Mouse (Mus musculus): Measurements from ENCODE around the gene Leng9. TPM values are rescaled to one million over a fixed set of nuclear protein-coding genes. Genes with fewer than 3 reads are reported as not detected.

The Leng9 gene
- polyA plus RNA-seq (2015; fragmentation: Illumina TruSeq; extraction: RNeasy Lipid Tissue Mini Kit (QIAGEN cat#74804); ENCODE audit: low read depth, low replicate concordance): 6.0 TPM

GRCm38 (mm10) chr7:4150059-4150541, at the start of gene Leng9:
Leng9 (minus strand) TSS chr7:4150374.

GRCm38 (mm10) chr7:4164090-4164910, 14.1 kb upstream of the Leng9 start, which contains the start of gene Cdc42ep5:
Cdc42ep5 (minus strand) TSS chr7:4164860.

GRCm38 (mm10) chr7:4136771-4137531, 13.2 kb downstream of the Leng9 start, which contains the start of gene Leng8:
Leng8 (plus strand) TSS chr7:4137039.

GRCm38 (mm10) chr7:4119344-4119902, 30.8 kb downstream of the Leng9 start, which contains the start of gene Ttyh1:
Ttyh1 (plus strand) TSS chr7:4119408.

Other genes starting within 250 kb of the Leng9 start
- gene Lilra6, start 234.9 kb downstream of the Leng9 start, polyA plus RNA-seq (2015; fragmentation: Illumina TruSeq; extraction: RNeasy Lipid Tissue Mini Kit (QIAGEN cat#74804); ENCODE audit: low read depth, low replicate concordance): not detected
- gene Lair1, start 87.2 kb downstream of the Leng9 start, polyA plus RNA-seq (2015; fragmentation: Illumina TruSeq; extraction: RNeasy Lipid Tissue Mini Kit (QIAGEN cat#74804); ENCODE audit: low read depth, low replicate concordance): 9.6 TPM
- gene Ttyh1, start 31.0 kb downstream of the Leng9 start, polyA plus RNA-seq (2015; fragmentation: Illumina TruSeq; extraction: RNeasy Lipid Tissue Mini Kit (QIAGEN cat#74804); ENCODE audit: low read depth, low replicate concordance): 555 TPM
- 136 TPM for gene Leng8, start 13.3 kb downstream of the Leng9 start, polyA plus RNA-seq (2015; fragmentation: Illumina TruSeq; extraction: RNeasy Lipid Tissue Mini Kit (QIAGEN cat#74804); ENCODE audit: low read depth, low replicate concordance)
- 1.6 TPM for gene Cdc42ep5, start 14.5 kb upstream of the Leng9 start, polyA plus RNA-seq (2015; fragmentation: Illumina TruSeq; extraction: RNeasy Lipid Tissue Mini Kit (QIAGEN cat#74804); ENCODE audit: low read depth, low replicate concordance)
- gene Lilra5, start 87.4 kb upstream of the Leng9 start, polyA plus RNA-seq (2015; fragmentation: Illumina TruSeq; extraction: RNeasy Lipid Tissue Mini Kit (QIAGEN cat#74804); ENCODE audit: low read depth, low replicate concordance): 0.28 TPM
- not detected for gene Ncr1, start 187.3 kb upstream of the Leng9 start, polyA plus RNA-seq (2015; fragmentation: Illumina TruSeq; extraction: RNeasy Lipid Tissue Mini Kit (QIAGEN cat#74804); ENCODE audit: low read depth, low replicate concordance)
- not detected for gene Gp6, start 247.4 kb upstream of the Leng9 start, polyA plus RNA-seq (2015; fragmentation: Illumina TruSeq; extraction: RNeasy Lipid Tissue Mini Kit (QIAGEN cat#74804); ENCODE audit: low read depth, low replicate concordance)

All from brain, adult 10 weeks (tissue).